ENCODE assay signal across 8 mouse cellular contexts in genomic region chr10:24595250-24596002, GRCm38 (mm10). TPM values are rescaled to one million over a fixed set of nuclear protein-coding genes. Genes with fewer than 3 reads are reported as not detected.
DNase-seq lines count a peak whose midpoint lies in the region; TF ChIP-seq lines count a peak whose summit lies in the region.

Ccn2 (plus strand) TSS chr10:24595442.

- TF ChIP-seq POLR2A in olfactory bulb, adult 2 months (IDR thresholded peaks at IDR 0.05; ENCODE audit: insufficient read depth, low read depth, low read length) = peak; percentile 30

- WGBS in large intestine, adult 2 months = 1% methylated on average over 53 of the region's 53 CpGs
- 2% methylated on average over 53 of the region's 53 CpGs for WGBS in olfactory bulb, adult 2 months

- TF ChIP-seq CTCF in olfactory bulb, adult 2 months (IDR thresholded peaks at IDR 0.05; ENCODE audit: insufficient read depth, low read depth, low read length) = no peak

- peak within 1 kb of the TSS; percentile 73 for H3K27ac ChIP-seq in ES-E14 (ENCODE audit: insufficient read depth, low read depth, low read length, poor library complexity, severe bottlenecking)
- H3K27ac ChIP-seq in olfactory bulb, adult 2 months (ENCODE audit: insufficient read depth, low read depth, low read length) = peak within 1 kb of the TSS; percentile 56

- in situ Hi-C loops in ES-E14 (cut with MboI; ENCODE audit: low sequenced_read_pairs in 2 of 2, unreplicated experiment in 2 of 2) = no loop called here

- H3K4me1 ChIP-seq in ES-E14 (ENCODE audit: control insufficient read depth in 2 of 2, insufficient read depth in 2 of 2, low read length in 2 of 2, poor library complexity in 1 of 2) = peaks cover 5 to 11% of the 10 kb centered on the region in 2 experiments; a peak in 3 of 4 replicates
- H3K4me1 ChIP-seq in olfactory bulb, adult 2 months (ENCODE audit: control insufficient read depth, insufficient read depth, low read length) = peaks cover 12% of the 10 kb centered on the region

- intact Hi-C loops in heart, postnatal 25 days (cut with DNase I) = loop anchor here (5.0 kb wide), 1 partner anchor 113 kb away; no protein-coding TSS in a partner anchor

- H3K9me3 ChIP-seq in ES-E14 (ENCODE audit: control insufficient read depth, insufficient read depth, low read depth, low read length) = no peaks in the 10 kb centered on the region

- H3K36me3 ChIP-seq in ES-E14 (ENCODE audit: control insufficient read depth, insufficient read depth, low read length, poor library complexity, severe bottlenecking) = peaks cover 7% of the 10 kb centered on the region

- peak within 1 kb of the TSS; percentile 70 to 82 for H3K4me3 ChIP-seq in ES-E14 (ENCODE audit: insufficient read depth in 1 of 2, low read depth in 1 of 2, low read length in 2 of 2, poor library complexity in 1 of 2, severe bottlenecking in 1 of 2)
- peak within 1 kb of the TSS; percentile 61 for H3K4me3 ChIP-seq in olfactory bulb, adult 2 months (ENCODE audit: insufficient read depth, low read depth, low read length)

- peak; percentile 93 for DNase-seq in ES-E14 (ENCODE audit: low read depth, low spot score)
- DNase-seq in cerebellum, adult 18-20 months = peak; percentile 5 to 23
- DNase-seq in forelimb bud, embryonic 11.5 days (ENCODE audit: low read depth, low spot score) = peak; percentile 87
- peak; percentile 88 for DNase-seq in heart, postnatal 25 days (ENCODE audit: low spot score)
- DNase-seq in large intestine, adult 2 months (ENCODE audit: low read depth, low spot score) = no peak
- peak; percentile 88 for DNase-seq in lung, adult 18-20 months
- peak; percentile 80 for DNase-seq in urinary bladder, postnatal 25 days (ENCODE audit: low spot score)

- H3K9ac ChIP-seq in ES-E14 (ENCODE audit: insufficient read depth, low read depth, low read length, poor library complexity, severe bottlenecking) = peak within 1 kb of the TSS; percentile 73

TF ChIP-seq in ES-E14, 5 proteins besides CTCF, POLR2A, EP300 and RAD21:
- TF ChIP-seq HCFC1 (IDR thresholded peaks at IDR 0.05; ENCODE audit: borderline replicate concordance, insufficient read depth, low read length) (no peak; the same call in 1 of the 2 replicates), ZNF384 (IDR thresholded peaks at IDR 0.05; ENCODE audit: low read depth, low read length) (peak; percentile 98), CHD2 (IDR thresholded peaks at IDR 0.05; ENCODE audit: low read depth, low read length) (peak; percentile 70; the same call in 1 of the 2 replicates), ZC3H11A (IDR thresholded peaks at IDR 0.05; ENCODE audit: borderline replicate concordance, low read depth, low read length) (no peak), MAFK (IDR thresholded peaks at IDR 0.05; ENCODE audit: insufficient read depth, low read depth, low read length) (peak; percentile 23; the same call in 1 of the 2 replicates)

RNA-seq across cellular contexts. Expression of gene Ccn2, which starts in this region (rescaled TPM):
- 109 and 147 TPM in 2 replicates for total RNA-seq in ES-E14 (2012; rRNA removed)
- total RNA-seq in heart, postnatal 25 days (2021) = 100 to 1,000 TPM in 1 of 2 experiments, 10 to 100 TPM in 1; 73.3 to 125 TPM
- 10.5 and 14.0 TPM in 2 replicates for polyA plus RNA-seq in large intestine, adult 2 months (2012; rRNA removed)
- not detected in 2 replicates for polyA plus RNA-seq in olfactory bulb, adult 2 months (2012; ENCODE audit: insufficient read depth, insufficient read length, low replicate concordance, missing spikeins)

Comparison
In these comparisons a context has a peak if more than half of its experiments do, and no peak if none do; other contexts are left out.
1. RNA of gene Ccn2 (polyA plus RNA-seq): 10.5 to 14.0 TPM in large intestine, adult 2 months; not detected in olfactory bulb, adult 2 months; every median in the first group is over 10 times any median in the second.